Mouse (Mus musculus) MEL (cell line): Measurements from ENCODE around the gene Inafm2. TPM values are rescaled to one million over a fixed set of nuclear protein-coding genes. Genes with fewer than 3 reads are reported as not detected.

Experiments
- DNase-seq: peaks from one replicate; pipeline ENCODE4 v3.0.0; 2011; ENCODE audit warnings: low read depth, low spot score
- H3K27ac ChIP-seq: 2 replicates; pipeline ENCODE4 v1.5.1; 2012; ENCODE audit warnings: low read depth, mild to moderate bottlenecking, control low read depth, low read length, moderate library complexity; ENCODE audit not compliant: control insufficient read depth
- H3K27me3 ChIP-seq, 2 experiments: fragments of 150-350 bp in 1 of 2; sonication (generic) in 1 of 2; 2 replicates each; pipeline ENCODE4 v1.6.1; 2012; ENCODE audit warnings: low read length in 2 of 2, mild to moderate bottlenecking in 2 of 2, improper control_type of control experiment in 1 of 2, moderate library complexity in 1 of 2; ENCODE audit not compliant: insufficient read depth in 2 of 2, control insufficient read depth in 1 of 2
- H3K36me3 ChIP-seq, 2 experiments: 2 replicates each; pipeline ENCODE4 v1.6.1; 2012 to 2014; ENCODE audit warnings: low read length in 2 of 2, improper control_type of control experiment in 1 of 2, inconsistent platforms in 1 of 2, mild to moderate bottlenecking in 1 of 2; ENCODE audit not compliant: insufficient read depth in 2 of 2, control insufficient read depth in 1 of 2
- H3K4me1 ChIP-seq, 2 experiments: fragments of 150-350 bp in 1 of 2; sonication (generic) in 1 of 2; 2 replicates each; pipeline ENCODE4 v1.6.1; 2012; ENCODE audit warnings: low read length in 2 of 2, improper control_type of control experiment in 1 of 2, mild to moderate bottlenecking in 1 of 2; ENCODE audit not compliant: insufficient read depth in 2 of 2, control insufficient read depth in 1 of 2
- H3K4me3 ChIP-seq, 2 experiments: fragments of 150-350 bp in 1 of 2; sonication (generic) in 1 of 2; 2 replicates each; pipeline ENCODE4 v1.5.1; 2012; ENCODE audit warnings: low read depth in 2 of 2, low read length in 2 of 2, mild to moderate bottlenecking in 2 of 2, moderate library complexity in 2 of 2, control low read depth in 1 of 2, improper control_type of control experiment in 1 of 2; ENCODE audit not compliant: control insufficient read depth in 1 of 2, insufficient read depth in 1 of 2
- H3K79me2 ChIP-seq: 2 replicates; pipeline ENCODE4 v1.6.1; 2012; ENCODE audit warnings: mild to moderate bottlenecking, low read length, moderate library complexity; ENCODE audit not compliant: control insufficient read depth, poor library complexity, insufficient read depth
- H3K9ac ChIP-seq: 2 replicates; pipeline ENCODE4 v1.6.1; 2012; ENCODE audit warnings: low read depth, mild to moderate bottlenecking, control low read depth, low read length, moderate library complexity; ENCODE audit not compliant: control insufficient read depth, poor library complexity, severe bottlenecking
- H3K9me3 ChIP-seq: fragments of 150-350 bp; sonication (generic); replicated peaks from 2 replicates; pipeline ENCODE4 v1.6.1; 2012; ENCODE audit warnings: mild to moderate bottlenecking, low read length, improper control_type of control experiment, moderate library complexity; ENCODE audit not compliant: insufficient read depth
- BHLHE40 ChIP-seq: IDR thresholded peaks from 2 replicates; pipeline ENCODE4 v1.6.1; 2012; ENCODE audit warnings: low read depth, mild to moderate bottlenecking, inconsistent platforms, low read length, improper control_type of control experiment, borderline replicate concordance
- CHD2 ChIP-seq: IDR thresholded peaks from 2 replicates; pipeline ENCODE4 v1.6.1; 2011; ENCODE audit warnings: low read length, improper control_type of control experiment
- EP300 ChIP-seq, 2 experiments: IDR thresholded peaks; 2 replicates each; pipeline ENCODE4 v1.6.1; 2011; ENCODE audit warnings: improper control_type of control experiment in 2 of 2, low read length in 2 of 2, low read depth in 1 of 2, mild to moderate bottlenecking in 1 of 2
- ETS1 ChIP-seq: IDR thresholded peaks from 2 replicates; pipeline ENCODE4 v1.6.1; 2012; ENCODE audit warnings: low read depth, mild to moderate bottlenecking, inconsistent platforms, low read length, improper control_type of control experiment, moderate library complexity
- GATA1 ChIP-seq: IDR thresholded peaks from 2 replicates; pipeline ENCODE4 v1.6.1; 2011; ENCODE audit warnings: low read depth, low read length, improper control_type of control experiment
- HCFC1 ChIP-seq: IDR thresholded peaks from 2 replicates; pipeline ENCODE4 v1.6.1; 2012; ENCODE audit warnings: low read depth, mild to moderate bottlenecking, inconsistent platforms, low read length, improper control_type of control experiment, moderate library complexity
- JUND ChIP-seq: IDR thresholded peaks from 2 replicates; pipeline ENCODE4 v1.6.1; 2011; ENCODE audit warnings: low read depth, mild to moderate bottlenecking, improper control_type of control experiment, low read length
- MEF2A ChIP-seq: IDR thresholded peaks from 2 replicates; pipeline ENCODE4 v1.6.1; 2014; ENCODE audit warnings: low read depth, mild to moderate bottlenecking, inconsistent platforms, low read length, improper control_type of control experiment; ENCODE audit not compliant: poor library complexity, insufficient replicate concordance, severe bottlenecking; ENCODE audit errors: extremely low read depth
- MYC ChIP-seq: IDR thresholded peaks from 2 replicates; pipeline ENCODE4 v1.6.1; 2011; ENCODE audit warnings: low read depth, mild to moderate bottlenecking, low read length, improper control_type of control experiment, moderate library complexity
- NELFE ChIP-seq: IDR thresholded peaks from 2 replicates; pipeline ENCODE4 v1.6.1; 2011; ENCODE audit warnings: low read depth, low read length, improper control_type of control experiment
- POLR2A ChIP-seq, 2 experiments: IDR thresholded peaks; 2 replicates each; pipeline ENCODE4 v1.6.1; 2011 to 2012; ENCODE audit warnings: low read length in 2 of 2, mild to moderate bottlenecking in 2 of 2, control low read depth in 1 of 2, improper control_type of control experiment in 1 of 2, low read depth in 1 of 2, moderate library complexity in 1 of 2; ENCODE audit not compliant: control insufficient read depth in 1 of 2, insufficient read depth in 1 of 2, poor library complexity in 1 of 2
- POLR2AphosphoS2 ChIP-seq: IDR thresholded peaks from 2 replicates; pipeline ENCODE4 v1.6.1; 2011; ENCODE audit warnings: low read length, improper control_type of control experiment
- RCOR1 ChIP-seq: IDR thresholded peaks from 2 replicates; pipeline ENCODE4 v1.6.1; 2012; ENCODE audit warnings: low read depth, mild to moderate bottlenecking, inconsistent platforms, low read length, improper control_type of control experiment
- SIN3A ChIP-seq: IDR thresholded peaks from 2 replicates; pipeline ENCODE4 v1.6.1; 2012; ENCODE audit warnings: low read length, improper control_type of control experiment, inconsistent platforms
- SMC3 ChIP-seq: IDR thresholded peaks from 2 replicates; pipeline ENCODE4 v1.6.1; 2011; ENCODE audit warnings: low read depth, low read length, improper control_type of control experiment
- TBP ChIP-seq: IDR thresholded peaks from 2 replicates; pipeline ENCODE4 v1.8.0; 2011; ENCODE audit warnings: low read depth, low read length, improper control_type of control experiment
- TCF12 ChIP-seq: IDR thresholded peaks from 2 replicates; pipeline ENCODE4 v1.6.1; 2014; ENCODE audit warnings: low read depth, mild to moderate bottlenecking, inconsistent platforms, low read length, improper control_type of control experiment, moderate library complexity
- UBTF ChIP-seq: IDR thresholded peaks from 2 replicates; pipeline ENCODE4 v1.6.1; 2012; ENCODE audit warnings: low read depth, mild to moderate bottlenecking, inconsistent platforms, low read length, improper control_type of control experiment, moderate library complexity, borderline replicate concordance; ENCODE audit not compliant: insufficient read depth
- USF1 ChIP-seq: IDR thresholded peaks from 2 replicates; pipeline ENCODE4 v1.6.1; 2014; ENCODE audit warnings: low read depth, mild to moderate bottlenecking, inconsistent platforms, low read length, improper control_type of control experiment, moderate library complexity
- polyA plus RNA-seq, 2 experiments: library from polyadenylated mRNA; stranded (reverse) in 1 of 2; unstranded in 1 of 2; fragments of >175 nt in 1 of 2; fragments of >200 nt in 1 of 2; gene quantifications; 2 replicates each; pipeline versions ENCODE4 v1.2.1 to v1.2.4; 2012; ENCODE audit warnings: low replicate concordance in 2 of 2, low read depth in 1 of 2; ENCODE audit not compliant: insufficient read length in 2 of 2, insufficient read depth in 1 of 2, missing spikeins in 1 of 2
- total RNA-seq: library from RNA; depleted of rRNA; stranded (reverse); fragments of 300-350 nt; gene quantifications from 2 replicates; pipeline ENCODE4 v1.2.3, GENCODE M21; 2012

The Inafm2 gene
- total and polyA plus RNA-seq, 3 experiments: 8.6 to 14.5 TPM; not detected in 1

DNA sequence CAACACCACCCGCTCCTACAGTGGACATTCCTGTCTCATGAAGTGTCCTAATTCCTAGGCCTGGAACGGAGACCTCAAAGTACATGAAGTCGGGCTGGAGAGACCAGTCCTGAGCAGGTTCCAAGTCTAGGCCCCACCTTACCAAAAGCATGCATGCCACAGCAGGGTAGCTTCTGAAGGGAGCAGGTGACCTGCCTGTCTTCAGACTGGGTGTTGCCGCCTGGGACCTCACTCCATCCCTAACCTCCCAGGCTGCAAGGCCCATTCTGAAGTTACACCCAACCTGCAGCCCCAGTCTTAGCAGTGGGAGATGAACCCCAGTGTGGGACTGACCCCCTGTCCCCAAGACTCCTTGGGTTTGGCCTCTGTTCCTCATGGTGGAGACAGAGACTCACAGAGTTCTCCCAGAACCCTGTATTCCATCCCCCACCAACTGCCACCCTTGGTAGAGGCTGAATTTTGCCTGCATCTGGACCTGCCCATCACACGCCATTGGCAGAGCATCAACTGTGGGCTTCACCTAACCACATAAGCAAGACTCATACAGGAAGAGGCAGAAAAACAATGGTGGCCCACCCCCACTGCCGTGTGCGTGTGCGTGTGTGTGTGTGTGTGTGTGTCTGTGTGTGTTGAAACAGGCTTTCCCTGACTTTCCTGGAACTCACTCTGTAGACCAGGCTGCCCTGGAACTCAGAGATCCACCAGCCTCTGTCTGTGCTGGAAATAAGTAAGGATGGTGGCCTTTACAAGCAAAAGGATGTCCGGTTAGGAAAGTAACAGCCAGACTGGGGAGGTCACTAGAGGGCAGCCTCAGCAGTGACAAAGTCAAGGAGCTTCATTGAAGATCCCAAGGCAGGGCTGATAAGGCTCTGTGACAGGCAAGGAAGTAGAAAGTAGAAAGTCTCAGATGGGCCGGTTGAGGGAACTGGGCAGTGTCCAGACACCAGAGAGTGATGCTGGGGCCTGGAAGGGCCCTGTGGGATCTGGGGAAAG is 20.8 kb downstream of the Inafm2 start (continued):
- TF ChIP-seq CHD2 (no peak), GATA1 (peak; percentile 64), MYC (no peak), ETS1 (no peak)

- Histone ChIP-seq H3K79me2 (no peaks in the 10 kb centered on the region), H3K9me3 (no peaks in the 10 kb centered on the region), H3K9ac (no peak within 1 kb of the TSS), H3K27ac (no peak within 1 kb of the TSS), H3K36me3 (peaks cover 0 to 3% of the 10 kb centered on the region in 2 experiments; a peak in 2 of 4 replicates), H3K4me1 (peaks cover 9 to 24% of the 10 kb centered on the region in 2 experiments), H3K4me3 (no peak within 1 kb of the TSS), H3K27me3 (no peaks in the 10 kb centered on the region)
- TF ChIP-seq RCOR1: no peak
- TF ChIP-seq TCF12: no peak
- no peak for TF ChIP-seq TBP
- no peak for TF ChIP-seq UBTF
- no peak for TF ChIP-seq POLR2AphosphoS2
- TF ChIP-seq SIN3A: no peak
- no peak for TF ChIP-seq MEF2A
- no peak for DNase-seq
Measured at GRCm38 (mm10) chr2:118772158-118772874, 26.8 kb downstream of the Inafm2 start, which contains the start of gene Phgr1. Phgr1 (plus strand) TSS chr2:118772769.

DNA sequence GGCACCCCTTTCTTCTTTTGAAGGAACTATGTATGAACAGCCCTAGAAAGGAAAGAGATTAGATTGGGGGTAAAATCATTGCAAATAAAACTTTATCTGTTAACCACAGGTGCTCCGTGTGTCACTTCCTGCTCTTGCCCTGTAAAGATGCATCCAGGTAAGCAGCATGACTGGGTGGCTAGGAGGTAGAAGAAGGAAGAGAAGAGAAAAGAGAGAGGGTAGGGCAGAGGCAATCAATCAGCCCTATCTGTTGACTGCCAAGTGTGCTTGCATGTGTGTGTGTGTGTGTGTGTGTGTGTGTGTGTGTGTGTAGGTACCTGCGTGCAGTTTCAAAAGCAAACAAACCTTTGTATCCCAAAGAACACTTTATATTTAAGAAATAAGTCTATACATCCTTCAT is 29.0 kb downstream of the Inafm2 start:
- H3K9ac ChIP-seq: no peak overlapping the region
- TF ChIP-seq RCOR1 (peak; percentile 84), EP300 (IDR thresholded peaks at IDR 0.05; ENCODE audit: low read depth in 1 of 2, low read length in 2 of 2) (peak in 1 of 2 experiments; percentile 49; a peak in 1 of 4 replicates), TCF12 (peak; percentile 16; the same call in 1 of the 2 replicates), GATA1 (0 out of 2 replicates have a peak, but pooled peaks have one; percentile 35), HCFC1 (no peak), BHLHE40 (0 out of 2 replicates have a peak, but pooled peaks have one; percentile 12), USF1 (no peak), NELFE (no peak), POLR2A (IDR thresholded peaks at IDR 0.05; ENCODE audit: control insufficient read depth in 1 of 2, insufficient read depth in 1 of 2, low read depth in 1 of 2, low read length in 2 of 2, poor library complexity in 1 of 2) (no peak), JUND (no peak), SMC3 (no peak)
- peaks cover 0 to 13% of the 10 kb centered on the region in 2 experiments; a peak in 2 of 4 replicates for H3K36me3 ChIP-seq
- H3K9me3 ChIP-seq: no peaks in the 10 kb centered on the region
- H3K4me1 ChIP-seq: peaks cover 13 to 42% of the 10 kb centered on the region in 2 experiments
- H3K27me3 ChIP-seq: no peaks in the 10 kb centered on the region
- no peaks in the 10 kb centered on the region for H3K79me2 ChIP-seq
- H3K4me3 ChIP-seq: no peak overlapping the region
- DNase-seq: no peak
- no peak overlapping the region for H3K27ac ChIP-seq
